Mouse (Mus musculus) embryonic facial prominence, embryonic 12.5 days (tissue): ENCODE measurements at regions not wholly inside any gene's neighbourhood (a gene's known extent, or its start where the extent isn't known, plus 50 kb on each side); places are given as distances from the start of the nearest gene placed in this dataset.

Experiments used
- ATAC-seq: fragments of 200-750 bp; cut with Nextera tagmentation; 2 replicates; pipeline ENCODE4 v1.8.0; 2017; ENCODE audit not compliant: insufficient number of reproducible peaks, insufficient read depth, low FRiP score, low TSS enrichment
- H3K27ac ChIP-seq: fragments of 300-500 bp; sonication (generic); 2 replicates; pipeline ENCODE4 v1.5.1; 2016; ENCODE audit warnings: mild to moderate bottlenecking
- H3K27me3 ChIP-seq: fragments of 300-500 bp; sonication (generic); 2 replicates; pipeline ENCODE4 v1.6.1; 2016; ENCODE audit warnings: mild to moderate bottlenecking, moderate library complexity
- H3K36me3 ChIP-seq: fragments of 300-500 bp; sonication (generic); 2 replicates; pipeline ENCODE4 v1.6.1; 2016; ENCODE audit warnings: mild to moderate bottlenecking
- H3K4me1 ChIP-seq: fragments of 300-500 bp; sonication (generic); 2 replicates; pipeline ENCODE4 v1.6.1; 2016
- H3K4me2 ChIP-seq: fragments of 300-500 bp; sonication (generic); replicated peaks from 2 replicates; pipeline ENCODE4 v1.6.1; 2016; ENCODE audit warnings: mild to moderate bottlenecking, moderate library complexity
- H3K4me3 ChIP-seq: fragments of 300-500 bp; sonication (generic); 2 replicates; pipeline ENCODE4 v1.5.1; 2016; ENCODE audit warnings: mild to moderate bottlenecking
- H3K9ac ChIP-seq: fragments of 300-500 bp; sonication (generic); 2 replicates; pipeline ENCODE4 v1.6.1; 2016; ENCODE audit warnings: mild to moderate bottlenecking, moderate library complexity
- H3K9me3 ChIP-seq: fragments of 300-500 bp; sonication (generic); 2 replicates; pipeline ENCODE4 v1.6.1; 2016; ENCODE audit warnings: mild to moderate bottlenecking, moderate library complexity
- WGBS: fragments of 180-500 bp; shearing (Covaris S2); methylation state at CpG from one replicate; pipeline ENCODE4 v1.1.7; 2016; 5-methylcytosine and 5-hydroxymethylcytosine counted together

DNA sequence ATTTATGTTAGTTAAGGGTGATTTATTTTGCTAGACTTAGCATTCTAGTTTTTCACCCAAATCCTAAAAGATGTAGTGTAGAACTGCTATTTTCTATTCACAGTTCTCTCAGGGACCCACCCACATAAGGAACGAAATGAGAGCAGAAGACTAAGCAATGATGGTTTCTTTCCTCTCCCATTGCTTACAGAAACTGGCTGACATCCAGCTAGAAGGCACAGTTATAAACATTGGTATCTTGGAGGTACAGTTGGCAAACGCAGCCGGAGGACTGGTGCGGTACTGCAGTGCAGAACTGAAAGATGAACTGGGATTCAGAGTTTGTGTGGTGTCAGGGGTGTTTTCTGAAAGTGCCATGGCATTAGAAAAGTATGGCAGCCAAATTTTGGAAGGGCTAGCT, 132.1 kb upstream of the Lyplal1 start:
- no peak overlapping the region for H3K4me2 ChIP-seq

DNA sequence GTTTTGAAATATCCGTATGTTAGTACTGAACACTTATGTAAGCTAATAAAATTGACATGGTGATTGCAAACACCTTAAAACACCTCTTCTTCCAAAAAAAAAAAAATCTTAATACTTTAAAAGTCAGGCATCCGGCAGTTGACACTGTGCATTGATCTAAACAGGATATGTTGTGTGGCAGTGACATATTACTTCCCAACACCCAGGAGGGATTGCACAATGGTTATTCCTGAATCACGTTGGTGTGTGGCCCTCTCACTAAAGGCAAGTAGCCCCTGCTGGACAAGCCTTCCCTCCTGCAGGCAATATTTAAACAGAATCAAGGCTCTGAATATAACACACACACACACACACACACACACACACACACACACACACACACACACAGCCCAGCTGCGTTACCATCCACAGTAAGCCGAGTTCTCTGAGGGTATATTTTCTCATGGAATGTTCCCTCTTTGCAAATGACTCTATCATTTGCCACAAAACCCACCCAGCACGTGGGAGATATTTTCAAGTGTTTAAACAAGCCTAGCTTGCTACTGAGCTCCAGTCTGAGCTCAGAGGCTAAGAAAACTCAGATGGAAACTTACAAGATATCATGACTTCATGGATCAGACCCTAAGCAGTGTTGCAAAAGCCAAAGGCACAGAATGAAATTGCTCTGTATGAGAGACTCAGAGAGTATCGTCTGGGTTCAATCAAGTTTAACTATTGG, 128.8 kb upstream of the Lyplal1 start:
- Histone ChIP-seq H3K4me2 (no peak overlapping the region), H3K27ac (0 out of 2 replicates have a peak overlapping the region, but pooled peaks have one; percentile 23), H3K36me3 (no peaks in the 10 kb centered on the region), H3K4me1 (0 out of 2 replicates have a peak, but pooled peaks cover 6% of the 10 kb centered on the region), H3K4me3 (no peak overlapping the region), H3K9me3 (no peaks in the 10 kb centered on the region), H3K9ac (no peak overlapping the region), H3K27me3 (no peaks in the 10 kb centered on the region)
- no peak for ATAC-seq
- 58% methylated on average over 7 of the region's 7 CpGs for WGBS

More for the DNA sequence above, 132.1 kb upstream of the Lyplal1 start:
- ATAC-seq = no peak
- H3K4me3 ChIP-seq = no peak overlapping the region
- no peaks in the 10 kb centered on the region for H3K27me3 ChIP-seq
- no peak overlapping the region for H3K9ac ChIP-seq
- H3K36me3 ChIP-seq = no peaks in the 10 kb centered on the region
- no peak overlapping the region for H3K27ac ChIP-seq
- peaks cover 13% of the 10 kb centered on the region; the same call in 1 of the 2 replicates for H3K4me1 ChIP-seq
- WGBS = 85% methylated on average over 4 of the region's 4 CpGs
- H3K9me3 ChIP-seq = no peaks in the 10 kb centered on the region

DNA sequence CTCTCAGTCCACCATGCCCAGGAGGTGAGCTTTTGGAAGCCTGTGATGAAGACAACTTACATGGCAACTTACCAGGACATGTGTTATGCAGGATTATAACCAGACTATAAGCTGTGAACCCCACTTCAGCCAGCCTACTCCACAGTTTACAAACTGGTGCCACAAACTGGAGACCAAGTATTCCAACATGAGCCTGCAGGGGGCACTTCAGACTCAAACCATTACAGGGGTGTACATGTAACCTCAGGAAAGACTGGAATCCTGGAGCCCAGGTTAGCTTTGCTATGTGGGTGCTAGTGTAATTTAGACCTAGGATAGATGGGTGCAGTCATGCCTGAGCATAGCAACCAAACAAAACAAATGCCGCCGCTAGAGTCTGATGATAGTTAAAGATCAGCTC, 124.0 kb upstream of the Lyplal1 start:
- Histone ChIP-seq H3K4me1 (peaks cover 7% of the 10 kb centered on the region; the same call in 1 of the 2 replicates), H3K9me3 (no peaks in the 10 kb centered on the region), H3K36me3 (no peaks in the 10 kb centered on the region), H3K27ac (no peak overlapping the region), H3K4me2 (no peak overlapping the region), H3K9ac (no peak overlapping the region), H3K27me3 (no peaks in the 10 kb centered on the region), H3K4me3 (no peak overlapping the region)
- ATAC-seq = no peak
- WGBS = 85% methylated on average over 2 of the region's 2 CpGs

DNA sequence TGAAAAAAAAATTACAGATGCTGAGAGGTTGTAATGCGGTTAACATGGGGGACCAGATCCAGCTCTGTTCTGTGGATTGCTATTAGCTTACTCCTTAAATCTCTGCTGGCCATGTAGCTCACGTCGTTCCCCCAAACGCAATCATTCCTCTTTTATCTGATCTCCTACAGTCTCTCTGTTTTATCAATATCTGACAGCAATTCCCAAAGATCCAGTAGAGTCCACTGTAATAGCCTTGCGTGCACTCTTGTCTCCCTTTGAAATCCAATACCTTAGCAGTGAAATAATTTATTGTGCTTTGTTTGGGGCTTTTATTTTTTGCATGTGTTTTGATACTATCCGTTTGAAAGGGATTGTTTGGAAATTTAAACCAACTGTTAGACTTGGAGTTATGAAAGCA, 120.4 kb upstream of the Lyplal1 start:
- no peaks in the 10 kb centered on the region for H3K9me3 ChIP-seq
- H3K36me3 ChIP-seq = no peaks in the 10 kb centered on the region
- H3K9ac ChIP-seq = no peak overlapping the region
- WGBS = 33% methylated on average over 6 of the region's 6 CpGs
- no peak for ATAC-seq
- no peak overlapping the region for H3K4me2 ChIP-seq
- H3K27me3 ChIP-seq = no peaks in the 10 kb centered on the region
- H3K27ac ChIP-seq = no peak overlapping the region
- H3K4me1 ChIP-seq = peaks cover 7% of the 10 kb centered on the region; the same call in 1 of the 2 replicates
- no peak overlapping the region for H3K4me3 ChIP-seq

DNA sequence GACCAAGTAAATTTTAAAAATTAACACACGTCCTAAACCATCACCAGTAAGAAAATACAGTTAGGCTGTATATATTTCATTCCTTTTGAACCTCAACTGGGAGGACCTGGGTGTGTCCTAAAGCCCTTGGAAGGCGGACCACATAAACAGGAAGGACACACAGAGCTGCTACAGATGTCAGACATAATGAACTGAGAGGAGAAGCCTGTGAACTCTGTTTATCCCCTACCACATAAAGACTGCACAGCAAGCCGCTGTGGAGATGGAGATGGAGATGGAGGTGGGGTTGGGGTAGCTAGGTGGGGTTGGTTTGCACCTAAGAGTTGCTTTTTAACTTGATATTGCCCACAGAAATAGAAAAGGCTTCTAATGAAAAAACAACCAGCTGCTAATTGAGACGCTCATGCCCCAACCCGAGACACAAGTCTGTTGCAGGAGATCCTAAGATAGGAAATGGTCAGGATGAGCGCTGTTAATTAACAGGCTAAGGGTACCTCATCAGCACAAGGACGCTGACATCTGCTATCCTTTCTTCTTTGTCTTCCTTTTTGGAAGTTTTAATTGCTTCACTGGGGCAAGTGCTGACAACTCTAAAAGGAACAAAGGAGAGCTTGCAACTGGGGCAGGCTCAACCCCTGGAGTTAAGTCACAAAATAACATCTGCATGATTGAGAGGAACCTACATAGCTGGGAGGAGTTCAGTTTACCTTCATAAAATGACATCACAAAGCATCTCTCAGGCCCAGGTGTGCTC, 119.3 kb upstream of the Lyplal1 start:
- Histone ChIP-seq H3K4me2 (no peak overlapping the region), H3K27ac (peak overlapping the region; percentile 26; the same call in 1 of the 2 replicates), H3K9ac (no peak overlapping the region; the same call in 1 of the 2 replicates), H3K4me3 (no peak overlapping the region), H3K9me3 (no peaks in the 10 kb centered on the region), H3K36me3 (no peaks in the 10 kb centered on the region), H3K4me1 (peaks cover 7% of the 10 kb centered on the region; the same call in 1 of the 2 replicates), H3K27me3 (no peaks in the 10 kb centered on the region)
- ATAC-seq = no peak
- WGBS = 63% methylated on average over 7 of the region's 7 CpGs

DNA sequence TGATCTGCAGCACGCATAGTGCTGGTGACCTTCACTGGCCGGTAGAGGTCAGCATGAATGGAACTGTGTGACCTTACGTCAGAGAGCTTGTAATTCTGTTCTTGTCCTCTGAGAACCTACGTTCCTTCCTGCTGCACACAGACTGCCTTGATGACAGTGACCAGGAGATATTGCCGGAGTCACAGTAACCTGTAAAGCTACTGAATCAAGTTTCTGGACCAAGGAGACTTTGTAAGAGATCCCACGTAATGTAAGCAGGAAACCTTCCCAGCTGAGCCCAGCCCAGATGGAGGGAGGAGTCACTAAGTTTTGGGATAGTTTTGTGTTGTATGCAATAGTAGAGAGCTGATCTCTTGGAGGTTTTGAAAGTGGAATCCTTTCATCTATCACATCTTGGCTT, 117.4 kb upstream of the Lyplal1 start:
- peaks cover 7% of the 10 kb centered on the region; the same call in 1 of the 2 replicates for H3K4me1 ChIP-seq
- H3K9ac ChIP-seq = no peak overlapping the region
- no peak overlapping the region for H3K27ac ChIP-seq
- H3K4me2 ChIP-seq = no peak overlapping the region
- no peaks in the 10 kb centered on the region for H3K36me3 ChIP-seq
- H3K27me3 ChIP-seq = no peaks in the 10 kb centered on the region
- WGBS = 74% methylated on average over 6 of the region's 6 CpGs
- no peaks in the 10 kb centered on the region for H3K9me3 ChIP-seq
- H3K4me3 ChIP-seq = no peak overlapping the region
- no peak for ATAC-seq

DNA sequence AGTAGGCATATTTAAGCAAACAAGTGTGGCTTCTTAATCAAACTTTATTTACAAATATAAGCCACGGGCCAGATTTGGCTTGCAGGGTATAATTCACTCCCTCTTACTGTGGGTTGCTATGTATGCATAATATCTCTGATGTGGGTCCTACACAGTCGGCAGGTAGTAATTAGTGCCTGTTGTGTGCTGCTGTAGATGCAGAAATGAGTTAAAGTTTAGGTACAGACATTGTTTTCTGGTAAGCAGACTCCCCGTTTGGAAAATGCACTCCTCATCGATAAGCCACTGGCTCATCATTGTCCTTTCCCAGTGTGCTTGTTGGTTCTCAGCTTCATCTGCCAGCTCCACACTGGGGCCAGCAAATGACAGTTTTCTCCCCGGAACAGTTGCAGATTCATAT, 113.4 kb upstream of the Lyplal1 start:
- no peak for ATAC-seq
- WGBS = 76% methylated on average over 5 of the region's 5 CpGs
- H3K4me2 ChIP-seq = no peak overlapping the region

DNA sequence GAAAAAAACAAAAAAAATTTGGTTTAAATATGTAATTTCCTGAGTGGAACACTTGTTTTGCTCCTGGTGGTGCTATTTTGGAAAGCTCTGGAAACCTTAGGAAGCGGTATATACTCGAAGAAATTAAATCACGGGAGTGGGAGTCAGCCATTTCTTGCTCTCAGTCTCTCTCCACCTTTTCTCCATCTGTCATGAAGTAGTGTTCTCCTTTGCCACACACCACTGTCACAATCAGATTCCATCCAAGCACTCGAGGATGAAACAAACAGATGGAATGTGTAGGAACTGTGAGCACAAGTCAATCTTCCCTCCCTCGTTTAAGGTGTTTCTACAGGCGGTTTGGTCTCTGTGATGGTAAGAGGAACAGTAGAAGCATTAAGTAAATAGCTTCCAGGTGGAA, 112.7 kb upstream of the Lyplal1 start:
- H3K4me2 ChIP-seq = no peak overlapping the region
- no peaks in the 10 kb centered on the region for H3K9me3 ChIP-seq
- H3K9ac ChIP-seq = no peak overlapping the region
- no peaks in the 10 kb centered on the region for H3K4me1 ChIP-seq
- no peak overlapping the region for H3K4me3 ChIP-seq
- H3K27me3 ChIP-seq = no peaks in the 10 kb centered on the region
- H3K27ac ChIP-seq = no peak overlapping the region
- WGBS = 75% methylated on average over 6 of the region's 6 CpGs
- H3K36me3 ChIP-seq = no peaks in the 10 kb centered on the region
- no peak for ATAC-seq

More for the DNA sequence above, 113.4 kb upstream of the Lyplal1 start:
- Histone ChIP-seq H3K9me3 (no peaks in the 10 kb centered on the region), H3K9ac (no peak overlapping the region), H3K27me3 (no peaks in the 10 kb centered on the region), H3K4me1 (no peaks in the 10 kb centered on the region), H3K27ac (no peak overlapping the region), H3K36me3 (no peaks in the 10 kb centered on the region), H3K4me3 (no peak overlapping the region)

DNA sequence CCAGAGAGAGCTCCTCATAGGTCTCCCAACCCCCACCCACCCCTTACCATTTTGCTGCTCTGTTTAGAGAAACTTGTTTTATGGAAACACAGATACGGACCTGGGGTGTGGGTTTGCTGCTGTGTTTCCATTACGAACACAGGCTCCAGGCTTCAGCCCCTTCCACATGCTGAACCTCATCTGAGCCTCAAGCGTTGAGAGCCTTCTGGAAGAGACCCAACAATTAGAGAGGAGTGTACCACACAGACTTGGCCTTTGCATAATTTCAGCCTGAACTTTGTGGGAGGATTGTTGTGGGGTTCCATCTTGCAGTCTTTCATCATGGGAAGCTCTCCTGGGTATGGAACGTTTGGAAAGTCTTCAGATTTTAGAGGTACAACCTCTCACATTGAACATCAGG, 111.3 kb upstream of the Lyplal1 start:
- H3K9me3 ChIP-seq = no peaks in the 10 kb centered on the region
- no peak for ATAC-seq
- H3K36me3 ChIP-seq = no peaks in the 10 kb centered on the region
- H3K4me2 ChIP-seq = no peak overlapping the region
- peaks cover 6% of the 10 kb centered on the region; the same call in 1 of the 2 replicates for H3K4me1 ChIP-seq
- no peak overlapping the region for H3K27ac ChIP-seq
- H3K9ac ChIP-seq = no peak overlapping the region
- WGBS = 82% methylated on average over 4 of the region's 4 CpGs
- no peaks in the 10 kb centered on the region for H3K27me3 ChIP-seq
- no peak overlapping the region for H3K4me3 ChIP-seq

DNA sequence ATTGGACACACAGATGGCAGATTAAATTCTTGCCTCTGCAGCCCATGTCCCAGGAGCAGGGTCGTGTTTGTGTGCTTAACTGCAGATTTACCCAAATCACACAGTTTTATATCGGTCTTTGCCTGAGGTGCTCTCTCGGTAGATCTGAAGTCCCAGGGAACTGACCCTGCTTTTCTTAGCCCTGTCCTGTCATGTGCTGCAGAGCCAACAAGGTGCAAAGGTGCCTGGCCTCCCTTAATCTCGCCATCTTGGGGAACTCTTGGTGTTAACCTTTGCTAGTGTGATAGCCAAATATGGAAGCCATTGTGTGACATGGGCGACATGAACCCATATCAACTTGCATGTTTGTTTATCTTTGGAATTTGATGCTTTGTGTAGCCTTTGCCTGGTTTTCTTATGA, 107.1 kb upstream of the Lyplal1 start:
- Histone ChIP-seq H3K4me2 (no peak overlapping the region), H3K9ac (no peak overlapping the region), H3K9me3 (no peaks in the 10 kb centered on the region), H3K4me3 (no peak overlapping the region), H3K27me3 (no peaks in the 10 kb centered on the region), H3K4me1 (peaks cover 13% of the 10 kb centered on the region; the same call in 1 of the 2 replicates), H3K36me3 (no peaks in the 10 kb centered on the region), H3K27ac (peak overlapping the region; percentile 73)
- ATAC-seq = no peak
- 31% methylated on average over 5 of the region's 5 CpGs for WGBS

DNA sequence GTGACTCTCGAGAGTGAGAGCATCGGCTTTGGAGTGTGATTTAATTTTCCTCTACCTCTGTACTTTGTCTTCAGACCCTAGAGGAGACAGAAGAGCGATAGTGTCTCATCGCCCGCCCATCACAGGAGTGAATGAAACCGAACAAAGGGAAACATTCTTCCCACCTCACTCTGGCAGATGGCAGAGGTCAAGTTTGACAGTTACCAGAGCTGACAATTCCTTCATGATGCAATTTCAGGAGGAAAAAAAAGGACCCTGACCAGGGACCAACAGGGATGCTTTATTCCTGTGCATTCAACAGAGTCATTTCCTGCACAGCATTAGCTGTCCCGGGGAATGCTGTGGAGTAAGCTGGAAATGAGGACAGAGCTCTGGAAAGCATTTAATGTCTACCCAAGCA, 106.3 kb upstream of the Lyplal1 start:
- no peak overlapping the region for H3K9ac ChIP-seq
- peak; percentile 79 for ATAC-seq
- no peak overlapping the region for H3K4me2 ChIP-seq
- no peaks in the 10 kb centered on the region for H3K27me3 ChIP-seq
- WGBS = 20% methylated on average over 7 of the region's 7 CpGs
- H3K4me3 ChIP-seq = no peak overlapping the region
- H3K36me3 ChIP-seq = no peaks in the 10 kb centered on the region
- H3K4me1 ChIP-seq = peaks cover 13% of the 10 kb centered on the region; the same call in 1 of the 2 replicates
- no peaks in the 10 kb centered on the region for H3K9me3 ChIP-seq
- peak overlapping the region; percentile 73 for H3K27ac ChIP-seq

DNA sequence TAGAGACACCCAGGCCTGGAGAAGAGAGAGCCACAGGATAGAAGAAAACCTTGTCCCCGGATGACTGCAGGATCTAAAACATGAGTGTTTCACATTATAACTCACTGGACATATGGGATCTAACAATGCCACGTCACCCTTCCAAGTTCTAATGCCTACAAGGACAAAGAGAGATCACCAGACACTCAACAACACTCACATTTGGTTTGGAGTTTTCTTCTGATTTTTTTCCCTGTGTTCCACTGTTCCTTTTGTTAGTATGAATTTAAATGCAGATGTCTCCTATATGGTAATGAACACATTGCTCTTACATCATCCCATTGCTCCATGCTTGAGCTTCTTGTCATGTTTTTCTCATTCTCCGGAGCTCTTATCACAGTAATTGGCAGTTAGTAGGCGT, 101.9 kb upstream of the Lyplal1 start:
- Histone ChIP-seq H3K9ac (no peak overlapping the region), H3K4me3 (no peak overlapping the region), H3K4me1 (peaks cover 12% of the 10 kb centered on the region; the same call in 1 of the 2 replicates), H3K36me3 (no peaks in the 10 kb centered on the region), H3K4me2 (no peak overlapping the region), H3K27me3 (no peaks in the 10 kb centered on the region), H3K27ac (no peak overlapping the region), H3K9me3 (no peaks in the 10 kb centered on the region)
- no peak for ATAC-seq
- WGBS = 89% methylated on average over 4 of the region's 4 CpGs
